Mouse (Mus musculus): ENCODE data around the gene Pcdh7. TPM values are rescaled to one million over a fixed set of nuclear protein-coding genes. Genes with fewer than 3 reads are reported as not detected.

The Pcdh7 gene
- polyA plus RNA-seq, 1 experiment from 2014 or later = 139 TPM

DNA sequence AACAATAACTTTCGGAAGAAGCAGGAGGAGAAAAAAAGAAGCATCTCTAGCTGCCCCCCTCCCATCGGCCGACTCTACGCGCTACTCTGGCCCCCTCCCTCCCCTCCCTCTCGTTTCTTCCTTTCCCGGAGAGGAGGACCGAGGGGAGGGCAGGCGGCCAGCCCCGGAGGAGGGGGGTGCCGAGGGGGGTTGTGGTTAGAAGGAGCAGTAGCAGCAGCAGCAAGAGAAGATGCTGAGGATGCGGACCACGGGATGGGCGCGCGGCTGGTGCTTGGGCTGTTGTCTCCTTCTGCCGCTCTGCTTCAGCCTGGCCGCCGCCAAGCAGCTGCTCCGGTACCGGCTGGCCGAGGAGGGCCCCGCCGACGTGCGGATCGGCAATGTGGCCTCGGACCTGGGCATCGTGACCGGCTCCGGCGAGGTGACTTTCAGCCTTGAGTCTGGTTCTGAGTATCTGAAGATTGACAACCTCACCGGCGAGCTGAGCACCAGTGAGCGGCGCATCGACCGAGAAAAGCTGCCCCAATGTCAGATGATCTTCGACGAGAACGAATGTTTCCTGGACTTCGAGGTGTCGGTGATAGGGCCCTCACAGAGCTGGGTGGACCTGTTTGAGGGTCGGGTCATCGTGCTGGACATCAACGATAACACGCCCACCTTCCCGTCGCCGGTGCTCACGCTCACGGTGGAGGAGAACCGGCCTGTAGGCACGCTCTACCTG is 1.3 kb downstream of the Pcdh7 start:
- DNase-seq (ENCODE audit: low read depth, low spot score) = no peak
- TF ChIP-seq CTCF (IDR thresholded peaks at IDR 0.05) = no peak
- ChIA-PET CTCF (interaction anchor here (0.6 to 2.0 kb wide), 8 partner anchors 9 to 397 kb away, joined by 3 to 9 read pairs (median 3); no protein-coding TSS in a partner anchor), POLR2A (interaction anchor here (0.6 to 1.2 kb wide), 4 partner anchors 43 to 387 kb away, joined by 3 to 8 read pairs (median 3); no protein-coding TSS in a partner anchor)
- in situ Hi-C loops (cut with MboI; ENCODE audit: low pct_unique_long_range_greater_than_20kb) = loop anchor here (5.0 kb wide), 1 partner anchor 148 kb away; no protein-coding TSS in a partner anchor
- ATAC-seq = no peak
- no peaks in the 10 kb centered on the region for H3K27me3 ChIP-seq

DNA sequence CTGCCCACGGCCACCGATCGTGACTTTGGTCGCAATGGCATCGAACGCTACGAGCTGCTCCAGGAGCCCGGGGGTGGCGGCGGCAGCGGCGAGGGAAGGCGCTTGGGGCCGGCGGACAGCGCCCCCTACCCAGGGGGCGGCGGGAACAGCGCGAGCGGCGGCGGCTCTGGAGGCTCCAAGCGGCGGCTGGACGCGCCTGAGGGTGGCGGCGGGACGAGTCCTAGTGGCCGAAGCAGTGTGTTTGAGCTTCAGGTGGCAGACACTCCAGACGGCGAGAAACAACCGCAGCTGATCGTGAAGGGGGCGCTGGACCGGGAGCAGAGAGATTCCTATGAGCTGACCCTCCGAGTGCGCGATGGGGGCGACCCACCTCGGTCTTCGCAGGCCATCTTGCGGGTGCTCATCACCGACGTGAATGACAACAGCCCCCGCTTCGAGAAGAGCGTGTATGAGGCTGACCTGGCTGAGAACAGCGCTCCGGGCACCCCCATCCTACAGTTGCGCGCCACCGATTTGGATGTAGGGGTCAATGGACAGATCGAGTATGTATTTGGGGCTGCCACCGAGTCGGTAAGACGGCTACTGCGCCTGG is 1.9 kb downstream of the Pcdh7 start:
- CTCF ChIA-PET = interaction anchor here (0.9 to 1.8 kb wide), 6 partner anchors 45 to 66 kb away, joined by 3 to 6 read pairs (median 3); no protein-coding TSS in a partner anchor
- H3K27me3 ChIP-seq = no peaks in the 10 kb centered on the region
- POLR2A ChIA-PET = interaction anchor here (0.7 to 1.2 kb wide), 2 partner anchors 43 to 51 kb away, joined by 3 read pairs; no protein-coding TSS in a partner anchor
- in situ Hi-C loops (cut with MboI; ENCODE audit: low pct_unique_long_range_greater_than_20kb) = loop anchor here (5.0 to 10.0 kb wide), 2 partner anchors 55 to 148 kb away; no protein-coding TSS in a partner anchor
- ATAC-seq = peak; percentile 6
- no peak for DNase-seq (ENCODE audit: low read depth, low spot score)
- TF ChIP-seq CTCF (IDR thresholded peaks at IDR 0.05) = no peak

DNA sequence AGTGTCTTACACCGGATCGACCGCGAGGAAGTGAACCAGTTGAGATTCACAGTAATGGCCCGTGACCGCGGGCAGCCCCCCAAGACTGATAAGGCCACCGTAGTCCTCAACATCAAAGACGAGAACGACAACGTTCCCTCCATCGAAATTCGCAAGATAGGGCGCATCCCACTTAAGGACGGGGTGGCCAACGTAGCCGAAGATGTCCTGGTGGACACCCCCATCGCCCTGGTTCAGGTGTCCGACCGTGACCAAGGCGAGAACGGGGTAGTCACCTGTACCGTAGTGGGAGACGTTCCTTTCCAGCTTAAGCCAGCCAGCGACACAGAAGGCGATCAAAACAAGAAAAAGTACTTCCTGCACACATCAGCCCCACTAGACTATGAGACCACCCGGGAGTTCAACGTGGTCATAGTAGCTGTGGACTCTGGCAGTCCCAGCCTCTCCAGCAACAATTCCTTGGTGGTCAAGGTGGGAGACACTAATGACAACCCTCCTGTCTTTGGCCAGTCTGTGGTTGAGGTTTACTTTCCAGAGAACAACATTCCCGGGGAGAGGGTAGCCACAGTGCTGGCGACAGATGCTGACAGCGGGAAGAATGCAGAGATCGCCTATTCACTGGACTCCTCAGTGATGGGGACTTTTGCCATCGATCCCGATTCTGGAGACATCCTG is 2.6 kb downstream of the Pcdh7 start:
- DNase-seq (ENCODE audit: low read depth, low spot score) (no peak), ATAC-seq (no peak)
- TF ChIP-seq CTCF (IDR thresholded peaks at IDR 0.05) = no peak
- no peaks in the 10 kb centered on the region for H3K27me3 ChIP-seq
- in situ Hi-C loops (cut with MboI; ENCODE audit: low pct_unique_long_range_greater_than_20kb) = loop anchor here (10.0 kb wide), 1 partner anchor 54 kb away; no protein-coding TSS in a partner anchor
- CTCF ChIA-PET = interaction anchor here (0.9 to 1.8 kb wide), 6 partner anchors 45 to 65 kb away, joined by 3 to 6 read pairs (median 3); no protein-coding TSS in a partner anchor
- POLR2A ChIA-PET = interaction anchor here (1.2 kb wide), 1 partner anchor 50 kb away, joined by 3 read pairs; no protein-coding TSS in a partner anchor

DNA sequence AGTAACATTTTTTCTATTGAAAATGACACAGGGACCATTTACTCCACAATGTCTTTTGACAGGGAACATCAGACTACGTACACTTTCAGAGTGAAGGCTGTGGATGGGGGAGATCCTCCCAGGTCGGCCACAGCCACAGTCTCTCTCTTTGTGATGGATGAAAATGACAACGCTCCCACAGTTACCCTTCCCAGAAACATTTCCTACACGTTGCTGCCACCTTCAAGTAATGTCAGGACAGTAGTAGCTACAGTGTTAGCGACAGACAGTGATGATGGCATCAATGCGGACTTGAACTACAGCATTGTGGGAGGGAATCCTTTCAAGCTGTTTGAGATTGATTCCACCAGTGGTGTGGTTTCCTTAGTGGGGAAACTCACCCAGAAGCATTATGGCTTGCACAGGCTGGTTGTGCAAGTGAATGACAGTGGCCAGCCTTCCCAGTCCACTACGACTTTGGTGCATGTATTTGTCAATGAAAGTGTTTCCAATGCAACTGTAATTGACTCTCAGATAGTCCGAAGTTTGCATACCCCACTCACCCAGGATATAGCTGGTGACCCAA is 3.5 kb downstream of the Pcdh7 start:
- in situ Hi-C loops (cut with MboI; ENCODE audit: low pct_unique_long_range_greater_than_20kb) = loop anchor here (10.0 kb wide), 1 partner anchor 54 kb away; no protein-coding TSS in a partner anchor
- no peak for TF ChIP-seq CTCF (IDR thresholded peaks at IDR 0.05)
- ChIA-PET CTCF (interaction anchor here (0.9 to 2.0 kb wide), 3 partner anchors 11 to 49 kb away, joined by 3 to 6 read pairs (median 4); no protein-coding TSS in a partner anchor), POLR2A (no interaction called here)
- no peak for ATAC-seq
- DNase-seq (ENCODE audit: low read depth, low spot score) = no peak
- no peaks in the 10 kb centered on the region for H3K27me3 ChIP-seq

- no peak for ATAC-seq
- POLR2A ChIA-PET = no interaction called here
Measured at GRCm38 (mm10) chr5:57721927-57722326, 4.2 kb downstream of the Pcdh7 start.

DNA sequence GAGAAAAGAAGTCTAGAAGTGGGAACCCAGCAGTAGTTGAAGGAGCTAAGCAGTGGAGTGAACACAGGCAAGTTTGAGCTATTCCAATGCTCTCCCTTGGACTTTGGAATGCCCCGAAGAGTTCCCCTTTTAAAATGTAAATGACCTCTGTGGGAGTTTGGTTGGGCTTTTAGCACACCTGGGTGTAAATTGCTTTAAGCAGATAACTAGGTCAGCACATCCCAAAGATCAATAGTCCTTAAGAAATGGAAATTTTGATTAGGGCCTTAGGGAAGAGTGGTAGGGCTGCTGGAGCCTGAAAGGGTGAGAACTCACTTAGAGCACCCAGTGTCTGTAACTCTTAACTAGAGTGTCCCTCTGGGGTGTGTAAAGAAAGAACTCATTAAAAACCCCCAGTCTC is 15.7 kb downstream of the Pcdh7 start:
- CTCF ChIA-PET = interaction anchor here (1.3 kb wide), 1 partner anchor 10 kb away, joined by 3 read pairs; no protein-coding TSS in a partner anchor
- in situ Hi-C loops (cut with MboI; ENCODE audit: low pct_unique_long_range_greater_than_20kb) = no loop called here
- ATAC-seq (no peak), DNase-seq (ENCODE audit: low read depth, low spot score) (no peak)
- no peaks in the 10 kb centered on the region for H3K27me3 ChIP-seq
- POLR2A ChIA-PET = no interaction called here
- no peak for TF ChIP-seq CTCF (IDR thresholded peaks at IDR 0.05)

More at GRCm38 (mm10) chr5:57721927-57722326, 4.2 kb downstream of the Pcdh7 start:
- TF ChIP-seq CTCF (IDR thresholded peaks at IDR 0.05) = no peak
- no peak for DNase-seq (ENCODE audit: low read depth, low spot score)
- H3K27me3 ChIP-seq = no peaks in the 10 kb centered on the region
- in situ Hi-C loops (cut with MboI; ENCODE audit: low pct_unique_long_range_greater_than_20kb) = loop anchor here (10.0 kb wide), 1 partner anchor 53 kb away; no protein-coding TSS in a partner anchor
- CTCF ChIA-PET = interaction anchor here (0.9 to 2.0 kb wide), 3 partner anchors 10 to 48 kb away, joined by 3 to 6 read pairs (median 4); no protein-coding TSS in a partner anchor

DNA sequence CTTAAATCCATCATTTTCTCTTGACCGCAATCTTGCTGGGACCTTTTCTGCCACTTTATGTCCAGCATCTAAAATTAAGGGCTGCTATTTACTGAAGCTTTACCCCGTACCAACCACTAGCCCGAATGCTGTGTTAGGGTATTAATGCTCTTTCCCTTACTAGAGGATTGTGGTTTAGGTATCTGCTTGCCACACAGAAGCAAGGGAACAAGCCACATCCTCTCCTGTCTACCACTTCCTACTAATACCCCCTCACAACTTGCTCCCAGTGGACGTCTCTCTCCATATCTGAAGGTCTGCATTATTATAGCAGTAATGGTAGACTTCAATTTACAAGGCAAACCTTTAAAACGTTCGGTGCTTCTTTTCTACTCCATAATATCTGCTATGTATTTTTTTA is 18.0 kb downstream of the Pcdh7 start:
- ChIA-PET POLR2A (no interaction called here), CTCF (interaction anchor here (1.2 to 1.4 kb wide), 2 partner anchors 12 to 25 kb away, joined by 3 read pairs; no protein-coding TSS in a partner anchor)
- no peaks in the 10 kb centered on the region for H3K27me3 ChIP-seq
- TF ChIP-seq CTCF (IDR thresholded peaks at IDR 0.05) = no peak
- no peak for ATAC-seq
- DNase-seq (ENCODE audit: low read depth, low spot score) = no peak
- in situ Hi-C loops (cut with MboI; ENCODE audit: low pct_unique_long_range_greater_than_20kb) = no loop called here

GRCm38 (mm10) chr5:57742924-57743323 is 25.2 kb downstream of the Pcdh7 start:
- in situ Hi-C loops (cut with MboI; ENCODE audit: low pct_unique_long_range_greater_than_20kb) = no loop called here
- CTCF ChIA-PET = interaction anchor here (1.0 to 1.9 kb wide), 3 partner anchors 8 to 16 kb away, joined by 3 to 5 read pairs (median 3); no protein-coding TSS in a partner anchor
- no peaks in the 10 kb centered on the region for H3K27me3 ChIP-seq
- DNase-seq (ENCODE audit: low read depth, low spot score) = no peak
- POLR2A ChIA-PET = interaction anchor here (0.7 kb wide), 1 partner anchor 453 kb away, joined by 3 read pairs; no protein-coding TSS in a partner anchor
- no peak for ATAC-seq
- TF ChIP-seq CTCF (IDR thresholded peaks at IDR 0.05) = no peak

DNA sequence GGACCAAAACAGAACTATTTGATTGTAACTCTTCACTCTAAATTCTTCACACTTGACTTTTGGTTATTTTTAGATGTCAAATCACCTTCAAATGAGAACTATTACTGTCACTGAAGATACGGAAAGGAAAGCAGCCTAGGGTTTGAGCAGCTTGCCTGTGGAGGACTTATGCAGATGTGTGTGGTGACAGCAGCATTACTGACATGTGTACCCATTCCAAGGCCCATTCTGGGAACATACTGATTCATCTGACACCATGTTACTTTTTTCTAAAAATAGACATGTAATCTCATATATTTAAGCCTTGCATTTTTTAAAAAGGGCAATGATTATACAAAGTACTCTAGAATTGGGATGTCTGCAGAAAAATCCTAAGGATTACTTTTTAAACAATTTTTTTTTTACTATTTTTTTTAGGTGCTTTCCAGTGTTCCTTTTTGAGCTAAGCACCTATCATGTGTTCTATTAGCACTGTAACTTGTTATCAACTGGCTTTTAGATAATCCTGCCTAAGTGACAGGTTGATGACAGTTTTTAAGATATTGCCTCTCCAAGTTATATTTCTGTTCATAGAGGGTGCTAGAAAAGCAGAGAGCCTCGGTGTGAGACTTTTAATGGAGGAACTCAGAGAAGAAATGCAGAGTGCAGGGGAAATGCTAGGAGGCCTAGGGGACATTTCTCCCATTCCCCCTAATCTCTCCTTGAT is 26.3 kb downstream of the Pcdh7 start:
- no peaks in the 10 kb centered on the region for H3K27me3 ChIP-seq
- DNase-seq (ENCODE audit: low read depth, low spot score) (no peak), ATAC-seq (no peak)
- CTCF ChIA-PET = interaction anchor here (1.0 kb wide), 1 partner anchor 9 kb away, joined by 3 read pairs; no protein-coding TSS in a partner anchor
- no peak for TF ChIP-seq CTCF (IDR thresholded peaks at IDR 0.05)
- POLR2A ChIA-PET = no interaction called here
- in situ Hi-C loops (cut with MboI; ENCODE audit: low pct_unique_long_range_greater_than_20kb) = no loop called here

Data from Patski (cell line).